Mouse (Mus musculus) left cerebral cortex, adult 2 months (tissue): ENCODE measurements at regions not wholly inside any gene's neighbourhood (a gene's known extent, or its start where the extent isn't known, plus 50 kb on each side); places are given as distances from the start of the nearest gene placed in this dataset.

Experiments used
- DNase-seq, 2 experiments: peaks; one replicate each; pipeline ENCODE4 v3.0.0; 2021 to 2022; ENCODE audit warnings: low spot score in 2 of 2, mixed read lengths in 1 of 2; ENCODE audit errors: extremely low spot score in 1 of 2
- H3K27ac ChIP-seq: fragments of 200-600 bp; 2 replicates; pipeline ENCODE4 v1.8.1; 2022
- H3K4me3 ChIP-seq: fragments of 200-600 bp; 2 replicates; pipeline ENCODE4 v1.8.1; 2022
- CTCF ChIP-seq: fragments of 200-600 bp; IDR thresholded peaks from 2 replicates; pipeline ENCODE4 v1.8.1; 2022; ENCODE audit warnings: antibody characterized with exemption, mild to moderate bottlenecking, moderate library complexity
- intact Hi-C: fragments of 180-260 bp; cut with DNase I; formaldehyde crosslinking; loops from one replicate; pipeline ENCODE4 v1.15.1; 2025

DNA sequence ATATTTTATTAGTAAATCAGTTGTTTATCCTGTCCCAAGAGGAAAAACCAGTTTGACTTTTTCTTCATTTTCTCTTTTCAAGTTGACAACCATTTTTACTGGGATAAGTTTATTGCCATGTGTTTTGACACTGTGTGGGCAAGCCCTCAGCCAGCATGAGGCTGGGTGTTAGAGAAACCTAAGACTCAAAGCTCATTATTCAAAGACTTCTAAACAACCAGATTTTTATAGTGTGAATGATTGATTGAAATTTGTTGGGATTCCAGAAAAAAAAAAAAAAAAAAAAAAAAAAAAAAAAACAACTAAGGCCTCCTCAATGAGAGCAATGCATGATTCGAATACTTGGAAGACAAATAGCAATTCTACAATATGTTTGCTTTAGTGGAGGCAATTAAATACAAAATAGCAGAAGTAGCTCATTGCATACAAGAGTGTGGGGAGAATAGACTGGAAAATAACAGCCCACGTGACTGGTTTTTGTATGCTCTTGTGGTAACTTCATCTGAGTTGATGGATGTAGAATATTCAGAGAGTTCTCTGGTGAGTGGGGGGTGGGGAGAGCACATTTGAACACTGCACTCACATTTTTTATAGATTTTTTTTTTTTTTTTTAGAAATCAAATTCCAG, 70.9 kb upstream of the Btg1 start:
- TF ChIP-seq CTCF = no peak
- no peak for DNase-seq
- Histone ChIP-seq H3K27ac (no peak overlapping the region), H3K4me3 (no peak overlapping the region)
- intact Hi-C loops = no loop called here

- DNase-seq = no peak
- no peak for TF ChIP-seq CTCF
- Histone ChIP-seq H3K27ac (no peak overlapping the region), H3K4me3 (no peak overlapping the region)
- intact Hi-C loops = no loop called here
Measured at GRCm38 (mm10) chr10:96549651-96550050, 67.2 kb upstream of the Btg1 start.

DNA sequence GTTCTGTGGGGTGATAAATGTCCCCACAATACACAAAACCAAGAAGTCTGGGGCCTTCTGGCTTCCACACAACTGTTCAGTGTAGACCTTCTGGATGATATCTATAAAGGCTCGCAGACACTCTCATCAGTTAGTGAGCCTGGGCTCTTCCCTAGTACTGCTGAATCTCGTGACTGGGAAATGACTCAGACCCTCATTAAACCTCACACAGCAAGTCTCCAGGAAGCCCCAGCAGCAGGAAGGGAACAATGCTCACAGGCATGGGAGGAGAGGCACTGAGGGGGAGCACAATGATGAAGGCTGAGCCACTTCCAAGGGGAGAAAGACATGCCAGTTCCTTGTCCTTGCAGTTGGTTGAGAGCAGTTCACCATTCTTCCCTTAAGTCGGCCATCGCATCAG, 66.5 kb upstream of the Btg1 start:
- no peak for TF ChIP-seq CTCF
- no peak for DNase-seq
- Histone ChIP-seq H3K27ac (no peak overlapping the region), H3K4me3 (no peak overlapping the region)
- intact Hi-C loops = no loop called here

DNA sequence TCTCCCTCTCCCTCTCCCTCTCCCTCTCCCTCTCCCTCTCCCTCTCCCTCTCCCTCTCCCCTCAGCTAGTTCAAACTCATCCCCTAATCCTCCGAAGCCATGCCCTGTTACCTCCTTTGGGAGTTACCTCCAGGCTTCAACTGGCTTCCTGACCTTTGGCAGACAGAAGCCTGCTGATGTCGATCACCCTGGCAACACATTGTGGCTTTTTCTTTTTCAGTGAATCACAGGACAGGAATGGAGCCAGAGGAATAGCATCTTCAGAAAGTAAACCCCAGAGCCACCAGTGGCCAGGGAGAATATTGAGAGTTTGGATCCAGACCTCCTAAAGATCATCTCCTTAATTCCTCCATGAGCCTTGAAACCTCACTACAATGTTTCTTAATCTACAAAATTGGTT, 59.5 kb upstream of the Btg1 start:
- DNase-seq = no peak
- Histone ChIP-seq H3K4me3 (no peak overlapping the region), H3K27ac (no peak overlapping the region)
- no peak for TF ChIP-seq CTCF
- intact Hi-C loops = no loop called here

DNA sequence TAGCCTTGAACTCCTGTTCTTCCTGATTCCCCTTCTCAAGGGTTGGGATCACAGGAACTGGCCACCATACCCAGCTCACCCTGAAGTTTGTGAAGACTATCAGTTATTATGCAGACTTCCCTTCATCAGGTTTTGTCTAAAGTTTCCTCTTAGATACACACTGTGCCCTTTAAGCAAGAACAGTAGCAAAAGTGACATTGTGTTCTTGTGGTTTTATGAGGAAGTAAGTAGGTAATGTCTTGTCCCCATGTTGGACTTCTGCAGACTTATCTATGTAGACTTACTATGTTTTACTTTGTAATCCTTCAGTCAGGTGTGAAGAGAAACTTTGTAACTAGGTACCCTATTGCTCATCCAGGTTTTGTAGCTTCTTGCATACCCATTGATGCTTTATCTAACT, 51.5 kb upstream of the Btg1 start:
- DNase-seq = no peak
- Histone ChIP-seq H3K27ac (no peak overlapping the region), H3K4me3 (no peak overlapping the region)
- no peak for TF ChIP-seq CTCF
- intact Hi-C loops = no loop called here
